Mouse (Mus musculus) midbrain, embryonic 16.5 days (tissue): ENCODE data around the gene St3gal6. TPM values are rescaled to one million over a fixed set of nuclear protein-coding genes. Genes with fewer than 3 reads are reported as not detected.

Experiments
- ATAC-seq: fragments of 200-750 bp; cut with Nextera tagmentation; 2 replicates; pipeline ENCODE4 v1.8.0; 2017; ENCODE audit warnings: moderate TSS enrichment
- H3K27ac ChIP-seq: fragments of 300-500 bp; sonication (generic); 2 replicates; pipeline ENCODE4 v1.5.1; 2014; ENCODE audit warnings: mild to moderate bottlenecking, low read length, mixed read lengths
- H3K27me3 ChIP-seq: fragments of 300-500 bp; sonication (generic); 2 replicates; pipeline ENCODE4 v1.6.1; 2014; ENCODE audit warnings: low read depth, low read length, mixed read lengths; ENCODE audit not compliant: control insufficient read depth, insufficient read depth
- H3K36me3 ChIP-seq: fragments of 300-500 bp; sonication (generic); 2 replicates; pipeline ENCODE4 v1.6.1; 2014; ENCODE audit warnings: mild to moderate bottlenecking, low read length, moderate library complexity, mixed read lengths; ENCODE audit not compliant: control insufficient read depth, insufficient read depth
- H3K4me1 ChIP-seq: fragments of 300-500 bp; sonication (generic); 2 replicates; pipeline ENCODE4 v1.6.1; 2014; ENCODE audit warnings: mild to moderate bottlenecking, low read length, mixed read lengths; ENCODE audit not compliant: control insufficient read depth, insufficient read depth
- H3K4me2 ChIP-seq: fragments of 300-500 bp; sonication (generic); 2 replicates; pipeline ENCODE4 v1.6.1; 2014; ENCODE audit warnings: mild to moderate bottlenecking, low read length, mixed read lengths
- H3K4me3 ChIP-seq: fragments of 300-500 bp; sonication (generic); 2 replicates; pipeline ENCODE4 v1.5.1; 2014; ENCODE audit warnings: low read depth, mild to moderate bottlenecking, low read length, moderate library complexity, mixed read lengths
- H3K9ac ChIP-seq: fragments of 300-500 bp; sonication (generic); 2 replicates; pipeline ENCODE4 v1.6.1; 2014; ENCODE audit warnings: low read depth, low read length, mixed read lengths
- H3K9me3 ChIP-seq: fragments of 300-500 bp; sonication (generic); replicated peaks from 2 replicates; pipeline ENCODE4 v1.6.1; 2014; ENCODE audit warnings: mild to moderate bottlenecking, low read length, mixed read lengths; ENCODE audit not compliant: control insufficient read depth, poor library complexity, severe bottlenecking
- WGBS: fragments of 180-500 bp; shearing (Covaris S2); extraction: QIAGEN DNeasy Blood & Tissue Kit; methylation state at CpG from one replicate; pipeline ENCODE4 v1.1.7; 2014; 5-methylcytosine and 5-hydroxymethylcytosine counted together
- polyA plus RNA-seq: library from polyadenylated mRNA; unstranded; fragments of >200 nt; fragmentation: Nextera tagmentation; extraction: Ambion mirVana; gene quantifications from 2 replicates; pipeline ENCODE4 v1.2.1, GENCODE M21; 2015

The St3gal6 gene
- polyA plus RNA-seq, 1 experiment from 2014 or later, result 12.6 TPM

DNA sequence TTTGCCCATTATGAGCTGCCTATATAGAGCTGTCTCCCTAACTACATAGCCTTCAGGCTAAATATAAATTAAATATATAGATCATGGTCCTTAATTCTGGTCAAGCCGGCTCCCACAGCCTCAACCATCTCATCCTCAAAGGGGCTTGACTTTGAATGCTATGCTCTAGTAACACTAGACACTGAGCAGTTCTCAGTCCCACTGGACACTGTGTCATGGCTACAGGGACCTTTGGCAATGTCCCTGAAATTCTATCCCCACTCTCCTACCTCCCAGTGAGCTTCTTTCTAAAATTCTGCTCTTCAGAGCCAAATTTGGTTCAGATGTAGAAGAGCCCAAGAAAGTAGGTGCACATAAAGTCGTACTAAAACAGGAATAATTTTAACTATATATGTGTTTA is 7.9 kb downstream of the St3gal6 start:
- 88% methylated on average over 2 of the region's 2 CpGs for WGBS
- H3K4me1 ChIP-seq, result peaks cover 2% of the 10 kb centered on the region; the same call in 1 of the 2 replicates
- H3K4me3 ChIP-seq, result no peak overlapping the region
- no peak for ATAC-seq
- no peak overlapping the region for H3K9ac ChIP-seq
- H3K27me3 ChIP-seq, result no peaks in the 10 kb centered on the region
- no peaks in the 10 kb centered on the region for H3K9me3 ChIP-seq
- no peak overlapping the region for H3K27ac ChIP-seq
- H3K4me2 ChIP-seq, result no peak overlapping the region
- H3K36me3 ChIP-seq, result no peaks in the 10 kb centered on the region

DNA sequence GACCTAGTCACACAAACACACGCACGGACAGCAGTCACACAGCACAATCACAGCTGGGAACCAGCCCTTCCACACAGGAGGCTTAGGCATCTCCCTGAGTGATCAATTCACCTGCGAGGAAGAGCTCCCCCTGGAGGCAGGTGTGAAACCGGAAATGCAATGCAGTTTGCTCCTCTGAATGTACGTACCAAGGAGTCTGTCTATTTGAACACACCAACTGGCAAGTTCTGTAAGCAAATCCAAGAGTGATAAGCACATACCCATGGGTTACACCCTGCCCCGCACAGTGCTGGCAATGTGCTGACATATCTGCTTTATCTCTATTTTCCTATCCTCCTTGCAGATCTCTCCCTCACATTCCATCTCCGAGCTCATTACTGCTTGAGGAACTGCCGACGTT is 9.5 kb downstream of the St3gal6 start:
- H3K9ac ChIP-seq, result no peak overlapping the region
- ATAC-seq, result no peak
- no peak overlapping the region for H3K4me2 ChIP-seq
- no peaks in the 10 kb centered on the region for H3K9me3 ChIP-seq
- H3K36me3 ChIP-seq, result no peaks in the 10 kb centered on the region
- no peaks in the 10 kb centered on the region for H3K27me3 ChIP-seq
- H3K4me1 ChIP-seq, result peaks cover 2% of the 10 kb centered on the region; the same call in 1 of the 2 replicates
- 90% methylated on average over 9 of the region's 9 CpGs for WGBS
- no peak overlapping the region for H3K4me3 ChIP-seq
- H3K27ac ChIP-seq, result no peak overlapping the region

DNA sequence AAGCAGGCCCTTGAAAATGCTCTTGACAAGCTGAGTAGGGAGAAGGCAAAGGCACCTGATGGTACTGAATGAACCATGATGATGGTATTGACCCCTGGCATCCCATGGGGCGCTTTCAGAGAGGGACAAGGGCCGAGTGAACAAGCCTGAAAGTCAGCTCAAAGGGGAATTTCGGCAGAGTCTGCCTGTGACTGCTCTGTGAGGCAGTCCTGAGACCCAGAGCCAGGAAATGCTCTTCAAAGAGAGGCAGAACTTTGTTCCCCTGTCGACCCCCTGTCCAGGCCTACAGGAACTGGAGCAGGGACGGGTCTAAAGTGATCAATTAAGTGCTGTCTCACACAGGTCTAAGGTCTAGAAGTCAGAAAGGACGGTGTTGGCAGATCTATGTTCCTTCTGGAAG is 10.3 kb downstream of the St3gal6 start:
- 37% methylated on average over 6 of the region's 6 CpGs for WGBS
- Histone ChIP-seq H3K4me1 (peaks cover 2% of the 10 kb centered on the region; the same call in 1 of the 2 replicates), H3K27ac (no peak overlapping the region), H3K4me3 (no peak overlapping the region), H3K36me3 (no peaks in the 10 kb centered on the region), H3K4me2 (no peak overlapping the region), H3K9ac (0 out of 2 replicates have a peak overlapping the region, but pooled peaks have one; percentile 5), H3K9me3 (no peaks in the 10 kb centered on the region), H3K27me3 (no peaks in the 10 kb centered on the region)
- no peak for ATAC-seq

- Histone ChIP-seq H3K9ac (no peak overlapping the region), H3K36me3 (no peaks in the 10 kb centered on the region), H3K4me2 (no peak overlapping the region), H3K9me3 (no peaks in the 10 kb centered on the region), H3K27me3 (no peaks in the 10 kb centered on the region), H3K4me1 (peaks cover 2% of the 10 kb centered on the region; the same call in 1 of the 2 replicates), H3K4me3 (no peak overlapping the region), H3K27ac (no peak overlapping the region; the same call in 1 of the 2 replicates)
- peak; percentile 69 for ATAC-seq
- WGBS, result 10% methylated on average over 3 of the region's 3 CpGs
Measured at GRCm38 (mm10) chr16:58512887-58513286, 11.2 kb downstream of the St3gal6 start.

DNA sequence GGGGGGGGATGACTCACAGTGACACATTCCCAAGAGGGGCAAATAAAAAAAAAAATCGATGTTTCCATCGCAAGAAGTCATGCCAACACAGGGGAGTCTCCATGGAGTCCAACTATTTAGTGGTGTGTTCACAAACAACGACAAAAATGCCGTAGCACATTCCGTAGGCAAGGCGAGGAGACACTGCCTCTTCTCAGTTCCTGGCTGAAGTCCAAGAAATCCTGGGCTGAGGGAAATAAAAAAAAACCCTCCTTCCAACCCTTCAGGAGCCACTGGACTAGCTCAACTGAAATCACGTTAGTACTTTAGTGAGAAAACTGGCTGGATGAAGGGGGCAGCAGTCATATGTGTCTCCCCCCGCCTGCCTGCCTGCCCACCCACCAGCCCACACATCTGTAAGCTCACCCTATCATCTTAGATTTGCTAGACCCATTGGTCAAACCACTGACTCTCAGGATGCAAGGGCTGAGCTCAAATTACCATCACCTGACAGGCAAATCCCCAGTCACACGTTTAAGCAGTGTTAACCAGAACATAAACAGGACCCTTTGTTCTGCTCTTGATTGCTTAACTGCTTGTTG is 11.8 kb downstream of the St3gal6 start:
- Histone ChIP-seq H3K4me3 (no peak overlapping the region), H3K27me3 (no peaks in the 10 kb centered on the region), H3K4me1 (peaks cover 2% of the 10 kb centered on the region; the same call in 1 of the 2 replicates), H3K9ac (no peak overlapping the region), H3K4me2 (no peak overlapping the region), H3K9me3 (no peaks in the 10 kb centered on the region), H3K27ac (peak overlapping the region; percentile 40; the same call in 1 of the 2 replicates), H3K36me3 (no peaks in the 10 kb centered on the region)
- WGBS, result 21% methylated on average over 9 of the region's 9 CpGs
- peak; percentile 55; the same call in 1 of the 2 replicates for ATAC-seq

DNA sequence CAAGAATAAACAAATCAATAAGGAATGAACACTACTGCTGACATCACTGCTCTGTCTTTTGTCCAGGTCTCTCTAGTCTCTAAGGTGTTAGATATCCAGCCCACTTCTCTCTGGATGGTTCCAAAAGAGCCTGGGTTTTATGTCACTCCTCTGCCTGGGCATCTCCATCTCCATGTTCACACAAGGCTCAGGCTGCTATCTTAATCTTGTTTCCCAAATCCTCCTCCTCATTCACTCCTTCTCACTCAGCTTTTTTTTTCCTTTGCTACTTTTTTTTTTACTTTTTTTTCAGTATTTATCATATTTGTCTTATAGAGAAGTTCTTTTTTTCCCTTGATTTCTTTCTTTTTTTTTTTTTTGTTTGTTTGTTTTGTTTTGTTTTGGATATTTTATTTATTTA is 19.1 kb downstream of the St3gal6 start:
- Histone ChIP-seq H3K4me3 (no peak overlapping the region), H3K4me2 (no peak overlapping the region), H3K9ac (no peak overlapping the region), H3K4me1 (0 out of 2 replicates have a peak, but pooled peaks cover 3% of the 10 kb centered on the region), H3K36me3 (no peaks in the 10 kb centered on the region), H3K9me3 (no peaks in the 10 kb centered on the region), H3K27me3 (no peaks in the 10 kb centered on the region), H3K27ac (no peak overlapping the region)
- no peak for ATAC-seq

- Histone ChIP-seq H3K4me2 (no peak overlapping the region), H3K9me3 (no peaks in the 10 kb centered on the region), H3K36me3 (no peaks in the 10 kb centered on the region), H3K27ac (no peak overlapping the region), H3K4me1 (0 out of 2 replicates have a peak, but pooled peaks cover 3% of the 10 kb centered on the region), H3K9ac (no peak overlapping the region), H3K4me3 (no peak overlapping the region), H3K27me3 (no peaks in the 10 kb centered on the region)
- WGBS, result 73% methylated on average over 6 of the region's 6 CpGs
- ATAC-seq, result no peak
Measured at GRCm38 (mm10) chr16:58502566-58502965, 21.5 kb downstream of the St3gal6 start.

- H3K9me3 ChIP-seq, result no peaks in the 10 kb centered on the region
- no peak overlapping the region for H3K4me3 ChIP-seq
- 23% methylated on average over 6 of the region's 6 CpGs for whole genome bisulfite sequencing
- no peaks in the 10 kb centered on the region for H3K27me3 ChIP-seq
- peak; percentile 50; the same call in 1 of the 2 replicates for ATAC-seq
- H3K9ac ChIP-seq, result no peak overlapping the region
- no peaks in the 10 kb centered on the region for H3K36me3 ChIP-seq
- no peak overlapping the region for H3K4me2 ChIP-seq
- H3K27ac ChIP-seq, result no peak overlapping the region
- H3K4me1 ChIP-seq, result 0 out of 2 replicates have a peak, but pooled peaks cover 3% of the 10 kb centered on the region
Measured at GRCm38 (mm10) chr16:58501760-58502301, 22.2 kb downstream of the St3gal6 start.

GRCm38 (mm10) chr16:58499650-58500049 is 24.4 kb downstream of the St3gal6 start:
- no peaks in the 10 kb centered on the region for H3K36me3 ChIP-seq
- no peak overlapping the region for H3K4me2 ChIP-seq
- WGBS, result 36% methylated on average over 5 of the region's 5 CpGs
- H3K9ac ChIP-seq, result no peak overlapping the region
- no peaks in the 10 kb centered on the region for H3K9me3 ChIP-seq
- H3K27me3 ChIP-seq, result no peaks in the 10 kb centered on the region
- H3K4me3 ChIP-seq, result no peak overlapping the region
- peak overlapping the region; percentile 39 for H3K27ac ChIP-seq
- 0 out of 2 replicates have a peak, but pooled peaks cover 3% of the 10 kb centered on the region for H3K4me1 ChIP-seq
- ATAC-seq, result peak; percentile 63
